Mouse (Mus musculus) heart, embryonic 16.5 days (tissue): ENCODE measurements around the gene Lrp10. TPM values are rescaled to one million over a fixed set of nuclear protein-coding genes. Genes with fewer than 3 reads are reported as not detected.

Source experiments
- ATAC-seq: fragments of 200-750 bp; cut with Nextera tagmentation; replicated peaks from 2 replicates; pipeline ENCODE4 v1.8.0; 2017; ENCODE audit warnings: moderate number of reproducible peaks; ENCODE audit not compliant: insufficient read depth, low FRiP score; ENCODE audit errors: extremely low read depth
- H3K27ac ChIP-seq: fragments of 300-500 bp; sonication (generic); 2 replicates; pipeline ENCODE4 v1.5.1; 2014; ENCODE audit warnings: mild to moderate bottlenecking, low read length, control low read depth, moderate library complexity
- H3K27me3 ChIP-seq: fragments of 300-500 bp; sonication (generic); 2 replicates; pipeline ENCODE4 v1.6.1; 2014; ENCODE audit warnings: low read length, mixed read lengths; ENCODE audit not compliant: control insufficient read depth, insufficient read depth
- H3K36me3 ChIP-seq: fragments of 300-500 bp; sonication (generic); 2 replicates; pipeline ENCODE4 v1.6.1; 2014; ENCODE audit not compliant: control insufficient read depth, insufficient read depth
- H3K4me1 ChIP-seq: fragments of 300-500 bp; sonication (generic); 2 replicates; pipeline ENCODE4 v1.6.1; 2014; ENCODE audit warnings: low read length, mixed read lengths; ENCODE audit not compliant: control insufficient read depth, insufficient read depth
- H3K4me2 ChIP-seq: fragments of 300-500 bp; sonication (generic); 2 replicates; pipeline ENCODE4 v1.6.1; 2014; ENCODE audit warnings: low read depth, mild to moderate bottlenecking, control low read depth, low read length
- H3K4me3 ChIP-seq: fragments of 300-500 bp; sonication (generic); 2 replicates; pipeline ENCODE4 v1.5.1; 2014; ENCODE audit warnings: mild to moderate bottlenecking, control low read depth, low read length
- H3K9ac ChIP-seq: fragments of 300-500 bp; sonication (generic); 2 replicates; pipeline ENCODE4 v1.6.1; 2014; ENCODE audit warnings: low read length, control low read depth
- H3K9me3 ChIP-seq: fragments of 300-500 bp; sonication (generic); replicated peaks from 2 replicates; pipeline ENCODE4 v1.6.1; 2016; ENCODE audit warnings: low read length; ENCODE audit not compliant: control insufficient read depth
- WGBS: fragments of 180-500 bp; shearing (Covaris S2); extraction: QIAGEN DNeasy Blood & Tissue Kit; methylation state at CpG from one replicate; pipeline ENCODE4 v1.1.7; 2014; 5-methylcytosine and 5-hydroxymethylcytosine counted together
- polyA plus RNA-seq: library from polyadenylated mRNA; unstranded; fragments of >200 nt; fragmentation: Nextera tagmentation; extraction: Ambion mirVana; gene quantifications from 2 replicates; pipeline ENCODE4 v1.2.1, GENCODE M21; 2015

Lrp10 gene
- polyA plus RNA-seq, 1 experiment from 2014 or later = 45.8 TPM

DNA sequence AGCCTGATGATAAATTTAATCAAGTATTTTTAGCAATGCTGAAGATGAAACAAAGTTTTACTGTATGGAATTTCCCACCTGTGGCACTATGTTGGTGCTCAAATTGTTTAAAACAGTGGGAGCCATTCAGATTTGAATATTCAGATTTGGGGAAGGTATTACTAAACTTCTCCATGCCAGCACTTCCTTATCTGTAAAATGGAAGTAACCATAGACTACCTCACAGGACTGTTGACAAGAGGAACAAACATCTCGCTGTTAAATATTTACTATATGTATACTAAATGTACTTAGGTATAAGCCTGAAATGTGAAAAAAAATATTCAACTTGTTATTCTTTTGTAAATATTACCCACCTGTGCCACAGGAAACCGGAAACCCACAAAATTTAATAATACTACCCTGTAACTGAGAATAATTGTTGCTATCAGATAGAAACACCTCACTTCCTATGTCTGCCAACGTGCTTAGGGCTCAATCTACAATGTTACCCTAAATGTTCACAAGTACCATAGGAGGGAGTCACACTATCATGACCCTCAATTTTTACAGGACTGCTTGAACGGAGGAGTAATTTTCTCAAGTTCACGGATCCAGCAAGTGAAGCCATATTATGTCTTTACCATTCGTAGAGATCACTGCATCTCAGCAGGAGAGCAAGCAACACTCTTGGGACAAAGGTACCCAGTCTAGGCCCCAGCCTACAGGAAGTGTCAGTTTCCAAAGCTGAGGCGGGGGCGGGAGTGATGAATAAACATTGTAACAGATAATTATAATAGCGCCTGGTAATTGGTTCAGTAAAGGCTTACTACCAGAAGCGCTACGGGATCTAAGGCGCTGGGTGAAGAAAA is 604 bp upstream of the Lrp10 start:
- no peaks in the 10 kb centered on the region for H3K27me3 ChIP-seq
- WGBS = 10% methylated on average over 12 of the region's 12 CpGs
- ATAC-seq = no peak
- peaks cover 14% of the 10 kb centered on the region for H3K36me3 ChIP-seq
- H3K4me3 ChIP-seq = peak overlapping the region; percentile 92
- H3K27ac ChIP-seq = peak overlapping the region; percentile 90
- H3K9me3 ChIP-seq = no peaks in the 10 kb centered on the region
- H3K4me1 ChIP-seq = peaks cover 8% of the 10 kb centered on the region
- peak overlapping the region; percentile 88 for H3K4me2 ChIP-seq
- peak overlapping the region; percentile 87 for H3K9ac ChIP-seq

GRCm38 (mm10) chr14:54464293-54465005 is 512 bp downstream of the Lrp10 start:
- Histone ChIP-seq H3K27me3 (no peaks in the 10 kb centered on the region), H3K4me3 (peak overlapping the region; percentile 92), H3K4me2 (peak overlapping the region; percentile 88), H3K36me3 (peaks cover 25% of the 10 kb centered on the region), H3K9ac (peak overlapping the region; percentile 87), H3K27ac (peak overlapping the region; percentile 90), H3K9me3 (no peaks in the 10 kb centered on the region), H3K4me1 (peaks cover 8% of the 10 kb centered on the region)
- under 1% methylated on average over 57 of the region's 57 CpGs for WGBS
- peak; percentile 59 for ATAC-seq

DNA sequence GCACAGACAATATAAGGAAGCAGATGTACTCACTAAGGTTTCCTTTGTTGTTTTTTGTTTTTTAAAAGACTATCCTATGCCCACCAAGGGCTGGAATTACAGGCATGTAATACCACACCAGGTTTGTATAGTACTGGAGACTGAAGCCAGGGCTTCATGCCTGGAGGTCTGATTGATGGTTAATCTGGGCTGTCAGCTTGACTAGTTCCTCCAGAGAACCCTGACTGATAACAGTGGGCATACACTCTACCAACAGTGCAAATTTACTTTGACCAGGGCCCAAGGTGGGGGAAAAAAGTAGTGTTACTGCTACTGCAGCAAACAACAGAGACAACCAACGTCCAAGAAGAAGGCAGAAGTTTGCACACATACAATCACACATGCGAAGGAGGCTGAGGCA is 7.5 kb downstream of the Lrp10 start:
- no peak overlapping the region for H3K9ac ChIP-seq
- no peak for ATAC-seq
- H3K4me2 ChIP-seq = no peak overlapping the region
- H3K27ac ChIP-seq = no peak overlapping the region
- H3K4me3 ChIP-seq = no peak overlapping the region
- WGBS = 84% methylated on average over 2 of the region's 2 CpGs
- peaks cover 1% of the 10 kb centered on the region; the same call in 1 of the 2 replicates for H3K4me1 ChIP-seq
- H3K36me3 ChIP-seq = peaks cover 31% of the 10 kb centered on the region
- no peaks in the 10 kb centered on the region for H3K27me3 ChIP-seq
- no peaks in the 10 kb centered on the region for H3K9me3 ChIP-seq

DNA sequence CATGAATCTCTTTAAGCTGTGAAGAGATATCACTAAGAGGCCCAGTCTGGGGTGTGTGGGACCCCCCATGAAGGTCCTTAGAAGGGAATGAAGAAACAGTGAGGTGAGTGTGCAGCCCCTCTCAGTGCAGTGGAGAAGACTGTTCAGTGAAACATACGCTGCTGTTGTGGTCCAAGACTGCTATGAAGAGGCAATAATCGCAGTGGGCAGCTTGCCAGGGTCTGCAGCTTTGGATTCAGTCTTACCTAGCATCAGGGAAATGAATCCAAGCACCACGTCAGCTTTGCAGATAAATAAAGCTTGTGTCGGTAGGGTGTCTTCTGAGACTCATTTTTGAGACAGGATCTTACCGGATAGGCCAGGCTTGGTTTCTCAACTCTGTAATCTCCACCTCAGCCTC is 8.7 kb downstream of the Lrp10 start:
- Histone ChIP-seq H3K27ac (no peak overlapping the region), H3K36me3 (peaks cover 28% of the 10 kb centered on the region), H3K4me1 (peaks cover 6% of the 10 kb centered on the region; the same call in 1 of the 2 replicates), H3K27me3 (0 out of 2 replicates have a peak, but pooled peaks cover 4% of the 10 kb centered on the region), H3K4me2 (no peak overlapping the region), H3K9ac (no peak overlapping the region), H3K4me3 (no peak overlapping the region), H3K9me3 (no peaks in the 10 kb centered on the region)
- ATAC-seq = no peak
- 47% methylated on average over 5 of the region's 5 CpGs for WGBS

DNA sequence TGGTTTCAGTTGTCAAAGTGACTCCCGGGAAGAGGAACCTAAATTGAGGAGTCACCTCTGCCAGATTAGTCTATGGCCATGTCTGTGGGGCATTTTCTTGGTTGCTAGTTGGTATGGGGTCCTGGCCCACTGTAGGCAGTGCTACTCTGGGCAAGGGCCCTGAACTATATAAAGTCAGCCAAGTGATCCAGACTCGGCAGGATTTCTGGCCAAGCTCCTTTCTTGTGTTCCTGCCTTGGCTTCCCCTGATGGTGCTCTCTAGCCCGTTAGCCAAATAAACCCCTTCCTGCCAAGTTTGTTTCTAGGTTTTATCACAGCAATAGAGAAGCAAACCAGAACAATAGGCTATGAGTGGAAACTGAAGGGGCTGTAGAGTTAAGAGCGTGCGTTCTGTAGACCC is 10.8 kb downstream of the Lrp10 start:
- H3K27ac ChIP-seq = no peak overlapping the region
- 66% methylated on average over 5 of the region's 5 CpGs for WGBS
- H3K36me3 ChIP-seq = peaks cover 9% of the 10 kb centered on the region
- H3K4me2 ChIP-seq = no peak overlapping the region
- no peak for ATAC-seq
- H3K4me3 ChIP-seq = no peak overlapping the region
- H3K27me3 ChIP-seq = 0 out of 2 replicates have a peak, but pooled peaks cover 9% of the 10 kb centered on the region
- no peaks in the 10 kb centered on the region for H3K9me3 ChIP-seq
- peaks cover 9% of the 10 kb centered on the region; the same call in 1 of the 2 replicates for H3K4me1 ChIP-seq
- no peak overlapping the region for H3K9ac ChIP-seq

DNA sequence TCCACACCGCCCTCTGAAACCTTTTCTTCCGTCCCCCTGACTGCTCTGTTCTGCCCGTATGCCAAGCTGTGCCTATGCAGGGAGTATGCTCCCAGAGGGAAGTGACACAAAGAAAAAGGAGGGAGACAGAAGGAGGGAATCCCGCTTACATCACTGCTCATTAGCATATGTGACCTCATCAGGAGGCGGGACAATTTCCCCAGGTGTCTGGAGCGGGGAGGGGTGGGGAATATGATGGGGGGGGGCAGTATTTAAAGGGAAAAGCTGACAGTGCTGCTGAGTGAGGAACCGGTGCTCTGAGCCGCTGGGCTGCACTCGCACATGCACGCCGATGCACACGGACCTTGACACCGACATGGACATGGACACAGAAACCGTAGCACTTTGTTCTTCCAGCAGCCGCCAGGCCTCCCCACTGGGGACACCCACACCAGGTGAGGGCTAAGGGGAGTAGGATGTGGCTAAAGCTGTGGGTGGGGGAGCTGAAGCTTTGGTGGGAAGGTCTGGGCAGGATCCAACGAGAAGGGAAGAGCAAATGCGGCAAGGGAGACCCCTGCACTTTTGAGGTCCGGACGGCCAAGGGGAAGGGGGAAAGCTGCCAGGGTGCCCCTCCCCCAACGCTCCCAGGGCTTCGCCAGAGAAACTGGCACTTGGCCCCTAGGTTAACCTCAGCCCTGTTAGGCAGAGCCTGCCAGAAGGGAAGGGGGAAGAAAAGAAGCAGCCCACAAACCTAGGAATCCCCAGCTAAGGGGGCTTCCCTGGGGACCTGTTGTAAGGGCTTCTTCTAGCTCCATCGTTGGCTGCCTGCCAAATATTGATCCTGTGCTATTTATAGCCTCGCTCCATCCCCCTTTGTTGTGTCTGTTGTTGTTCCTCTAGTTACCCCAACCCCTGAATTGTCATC is 12.3 kb downstream of the Lrp10 start, which contains the start of gene Rem2:
TSS of gene Rem2 (plus strand) at position 160 of the 904 bp plus-strand sequence.
- peak within 1 kb of the TSS; percentile 49 for H3K4me3 ChIP-seq
- 2% methylated on average over 23 of the region's 23 CpGs for WGBS
- no peak within 1 kb of the TSS for H3K27ac ChIP-seq
- H3K4me2 ChIP-seq = peak within 1 kb of the TSS; percentile 85
- peaks cover 9% of the 10 kb centered on the region; the same call in 1 of the 2 replicates for H3K4me1 ChIP-seq
- H3K9me3 ChIP-seq = no peaks in the 10 kb centered on the region
- peak within 1 kb of the TSS; percentile 62 for H3K9ac ChIP-seq
- no peak; the same call in 1 of the 2 replicates for ATAC-seq
- 0 out of 2 replicates have a peak, but pooled peaks cover 9% of the 10 kb centered on the region for H3K27me3 ChIP-seq
- no peaks in the 10 kb centered on the region for H3K36me3 ChIP-seq

- H3K27ac ChIP-seq = no peak overlapping the region
- H3K36me3 ChIP-seq = no peaks in the 10 kb centered on the region
- no peaks in the 10 kb centered on the region for H3K9me3 ChIP-seq
- H3K4me3 ChIP-seq = no peak overlapping the region
- no peak overlapping the region for H3K9ac ChIP-seq
- ATAC-seq = no peak
- 0 out of 2 replicates have a peak, but pooled peaks cover 9% of the 10 kb centered on the region for H3K27me3 ChIP-seq
- H3K4me1 ChIP-seq = peaks cover 9% of the 10 kb centered on the region; the same call in 1 of the 2 replicates
- no peak overlapping the region for H3K4me2 ChIP-seq
- 83% methylated on average over 15 of the region's 15 CpGs for WGBS
These were observed 13.4 kb downstream of the Lrp10 start for GRCm38 (mm10) chr14:54477172-54477909.

DNA sequence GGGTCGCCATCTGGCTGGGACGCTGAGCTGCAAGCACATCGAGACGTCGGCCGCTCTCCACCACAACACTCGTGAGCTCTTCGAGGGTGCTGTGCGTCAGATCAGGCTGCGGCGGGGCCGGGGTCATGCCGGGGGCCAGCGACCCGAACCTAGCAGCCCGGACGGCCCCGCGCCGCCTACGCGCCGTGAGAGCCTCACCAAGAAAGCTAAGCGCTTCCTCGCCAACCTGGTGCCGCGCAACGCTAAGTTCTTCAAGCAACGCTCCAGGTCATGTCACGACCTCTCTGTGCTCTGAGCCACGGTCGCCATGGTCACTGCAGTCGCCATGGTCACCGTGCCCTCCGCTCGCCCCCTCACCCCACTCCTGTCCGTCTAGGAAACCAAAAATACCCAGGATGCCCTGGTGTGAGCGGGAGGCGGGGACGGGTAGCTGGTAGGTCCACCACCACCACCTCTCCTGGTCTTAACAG is 15.5 kb downstream of the Lrp10 start:
- whole genome bisulfite sequencing = 1% methylated on average over 40 of the region's 40 CpGs
- Histone ChIP-seq H3K36me3 (no peaks in the 10 kb centered on the region), H3K4me3 (peak overlapping the region; percentile 63), H3K27me3 (0 out of 2 replicates have a peak, but pooled peaks cover 9% of the 10 kb centered on the region), H3K9me3 (0 out of 2 replicates have a peak, but pooled peaks cover 2% of the 10 kb centered on the region), H3K9ac (peak overlapping the region; percentile 79), H3K4me1 (peaks cover 9% of the 10 kb centered on the region; the same call in 1 of the 2 replicates), H3K27ac (no peak overlapping the region), H3K4me2 (peak overlapping the region; percentile 81)
- ATAC-seq = peak; percentile 25; the same call in 1 of the 2 replicates
